Mouse (Mus musculus) forebrain, embryonic 14.5 days (tissue): ENCODE measurements at regions not wholly inside any gene's neighbourhood (a gene's known extent, or its start where the extent isn't known, plus 50 kb on each side); places are given as distances from the start of the nearest gene placed in this dataset.

Experiments used
- ATAC-seq: fragments of 200-750 bp; cut with Nextera tagmentation; 2 replicates; pipeline ENCODE4 v1.8.0; 2017; ENCODE audit warnings: mild to moderate bottlenecking, moderate library complexity
- DNase-seq: peaks from one replicate; pipeline ENCODE4 v3.0.0-alpha.2; 2015; ENCODE audit warnings: low spot score
- H3K27ac ChIP-seq: fragments of 300-500 bp; sonication (generic); 2 replicates; pipeline ENCODE4 v1.5.1; 2014; ENCODE audit warnings: low read depth, mild to moderate bottlenecking, control low read depth, low read length, moderate library complexity
- H3K27me3 ChIP-seq: fragments of 300-500 bp; sonication (generic); replicated peaks from 2 replicates; pipeline ENCODE4 v1.6.1; 2014; ENCODE audit warnings: low read length, control low read depth, mixed read lengths; ENCODE audit not compliant: control insufficient read depth, insufficient read depth
- H3K36me3 ChIP-seq: fragments of 300-500 bp; sonication (generic); 2 replicates; pipeline ENCODE4 v1.6.1; 2014; ENCODE audit warnings: low read length, control low read depth; ENCODE audit not compliant: control insufficient read depth, insufficient read depth
- H3K4me1 ChIP-seq: fragments of 300-500 bp; sonication (generic); 2 replicates; pipeline ENCODE4 v1.6.1; 2014; ENCODE audit warnings: antibody characterized with exemption, low read length, control low read depth; ENCODE audit not compliant: control insufficient read depth, insufficient read depth
- H3K4me2 ChIP-seq: fragments of 300-500 bp; sonication (generic); 2 replicates; pipeline ENCODE4 v1.6.1; 2014; ENCODE audit warnings: mild to moderate bottlenecking, control low read depth, low read length
- H3K4me3 ChIP-seq: fragments of 300-500 bp; sonication (generic); 2 replicates; pipeline ENCODE4 v1.5.1; 2014; ENCODE audit warnings: low read depth, low read length, control low read depth
- H3K9ac ChIP-seq: fragments of 300-500 bp; sonication (generic); 2 replicates; pipeline ENCODE4 v1.6.1; 2014; ENCODE audit warnings: mild to moderate bottlenecking, low read length, control low read depth, moderate library complexity
- H3K9me3 ChIP-seq: fragments of 300-500 bp; sonication (generic); replicated peaks from 2 replicates; pipeline ENCODE4 v1.6.1; 2016; ENCODE audit warnings: low read length, control low read depth, mixed read lengths; ENCODE audit not compliant: control insufficient read depth
- WGBS: fragments of 180-500 bp; shearing (Covaris S2); extraction: QIAGEN DNeasy Blood & Tissue Kit; methylation state at CpG from one replicate; pipeline ENCODE4 v1.1.7; 2014; 5-methylcytosine and 5-hydroxymethylcytosine counted together

DNA sequence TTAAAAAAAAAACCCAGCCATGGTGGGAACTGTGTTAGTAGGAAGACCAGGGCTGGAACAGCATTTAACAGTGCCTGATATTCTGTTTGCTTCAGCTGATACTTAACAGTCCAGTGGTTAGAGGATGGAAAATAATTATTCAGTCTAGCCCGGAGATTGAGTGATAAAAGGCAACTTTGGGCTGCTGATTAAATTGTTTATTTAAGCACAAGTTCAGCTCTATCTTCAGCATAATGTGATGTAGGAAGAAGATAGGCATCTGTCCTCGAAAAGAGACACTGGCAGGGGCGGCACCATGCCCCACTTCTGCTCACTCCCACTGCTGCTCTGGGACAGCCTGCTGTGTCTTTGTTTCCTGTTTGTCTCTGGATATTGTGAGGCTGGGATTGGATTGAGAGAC is 190.1 kb downstream of the Mid1ip1 start:
- DNase-seq (no peak), ATAC-seq (no peak)
- Histone ChIP-seq H3K4me2 (no peak overlapping the region), H3K27ac (no peak overlapping the region), H3K9me3 (no peaks in the 10 kb centered on the region), H3K4me3 (no peak overlapping the region), H3K36me3 (no peaks in the 10 kb centered on the region), H3K4me1 (no peaks in the 10 kb centered on the region), H3K9ac (no peak overlapping the region), H3K27me3 (no peaks in the 10 kb centered on the region)
- WGBS, result 46% methylated on average over 3 of the region's 3 CpGs

DNA sequence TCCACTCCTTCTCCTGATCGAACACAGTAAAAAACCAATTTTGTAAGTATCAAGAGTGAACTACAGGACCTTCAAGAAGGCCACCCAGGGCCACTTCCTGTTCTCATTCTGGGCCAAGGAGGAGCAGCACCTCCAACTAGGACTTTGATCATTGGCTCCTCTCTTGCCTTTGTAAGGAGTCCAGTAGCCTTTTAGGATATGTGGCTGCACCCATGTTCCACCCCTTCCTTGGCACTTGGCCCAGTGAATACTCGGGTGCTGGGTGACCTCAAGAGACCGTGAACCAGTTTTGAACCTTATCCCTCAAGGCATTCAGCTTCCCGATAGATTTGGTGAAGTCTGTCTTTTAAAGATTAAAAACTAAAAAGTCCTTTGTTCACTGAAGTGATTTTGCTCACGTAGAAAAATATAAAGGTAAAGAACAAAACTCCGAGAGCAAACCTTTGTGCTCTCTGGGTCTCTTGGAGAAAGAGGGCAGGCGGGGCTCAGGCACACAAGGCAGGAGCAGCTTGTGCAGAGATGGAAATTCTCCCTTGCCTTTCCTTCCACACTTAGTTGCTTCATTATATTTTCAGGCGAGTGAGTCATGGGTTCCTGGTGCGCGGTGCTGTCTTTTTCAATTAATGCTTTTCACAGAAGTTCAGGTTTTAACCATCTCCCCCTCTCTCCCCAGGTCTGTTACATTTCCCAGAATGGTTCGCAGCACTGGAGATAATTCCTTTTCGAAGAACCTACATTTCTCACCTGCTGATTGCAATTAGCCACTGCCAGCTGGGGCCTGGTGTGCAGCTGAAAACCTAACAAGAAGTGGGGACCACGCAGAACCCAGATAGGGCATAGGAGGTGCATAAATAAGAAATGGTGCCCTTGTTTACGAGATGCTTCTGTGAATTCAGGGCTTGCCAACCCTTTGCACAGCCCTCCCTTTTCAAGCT is 196.6 kb downstream of the Mid1ip1 start:
- ATAC-seq, result no peak
- no peaks in the 10 kb centered on the region for H3K4me1 ChIP-seq
- no peak overlapping the region for H3K4me2 ChIP-seq
- H3K9ac ChIP-seq, result no peak overlapping the region
- no peaks in the 10 kb centered on the region for H3K9me3 ChIP-seq
- no peak overlapping the region for H3K4me3 ChIP-seq
- no peak overlapping the region for H3K27ac ChIP-seq
- no peaks in the 10 kb centered on the region for H3K27me3 ChIP-seq
- DNase-seq, result peak; percentile 29
- 80% methylated on average over 14 of the region's 14 CpGs for WGBS
- H3K36me3 ChIP-seq, result no peaks in the 10 kb centered on the region
